Mouse (Mus musculus) thymus, postnatal 14 days (tissue): ENCODE data around the gene Dll4.

Source experiments
- DNase-seq: peaks from one replicate; pipeline ENCODE4 v3.0.0; 2021

Gene Dll4

DNA sequence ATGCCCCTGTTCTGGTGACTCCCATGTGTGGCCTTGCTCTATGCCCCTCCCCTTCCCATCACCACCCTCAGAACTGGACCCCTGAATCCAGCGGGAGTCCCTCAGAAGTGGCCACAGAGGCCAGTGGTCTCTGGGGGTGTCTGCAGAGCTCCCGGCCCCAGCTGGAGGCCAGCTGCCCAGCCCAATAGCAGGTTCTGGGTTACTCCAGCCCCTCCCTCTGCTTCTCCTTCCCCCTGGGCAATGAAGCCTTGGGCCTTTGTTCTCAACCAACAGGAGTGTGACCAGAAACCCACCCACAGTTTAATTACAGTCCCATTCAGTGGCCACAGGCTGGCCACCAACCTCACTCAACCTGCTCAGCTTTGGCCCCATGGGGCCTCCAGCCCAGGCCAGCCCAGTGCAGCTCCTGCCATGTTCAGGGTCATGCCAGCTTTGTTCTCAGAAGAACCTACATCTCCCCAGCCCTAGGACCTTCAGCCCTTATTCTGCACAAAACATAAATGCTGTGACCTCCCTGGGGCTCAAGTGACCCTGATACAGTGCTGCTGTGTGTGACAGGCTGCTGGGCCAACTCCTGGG, 13.1 kb upstream of the Dll4 start:
- DNase-seq = no peak

GRCm38 (mm10) chr2:119313780-119314479, 11.7 kb upstream of the Dll4 start:
- no peak for DNase-seq

DNA sequence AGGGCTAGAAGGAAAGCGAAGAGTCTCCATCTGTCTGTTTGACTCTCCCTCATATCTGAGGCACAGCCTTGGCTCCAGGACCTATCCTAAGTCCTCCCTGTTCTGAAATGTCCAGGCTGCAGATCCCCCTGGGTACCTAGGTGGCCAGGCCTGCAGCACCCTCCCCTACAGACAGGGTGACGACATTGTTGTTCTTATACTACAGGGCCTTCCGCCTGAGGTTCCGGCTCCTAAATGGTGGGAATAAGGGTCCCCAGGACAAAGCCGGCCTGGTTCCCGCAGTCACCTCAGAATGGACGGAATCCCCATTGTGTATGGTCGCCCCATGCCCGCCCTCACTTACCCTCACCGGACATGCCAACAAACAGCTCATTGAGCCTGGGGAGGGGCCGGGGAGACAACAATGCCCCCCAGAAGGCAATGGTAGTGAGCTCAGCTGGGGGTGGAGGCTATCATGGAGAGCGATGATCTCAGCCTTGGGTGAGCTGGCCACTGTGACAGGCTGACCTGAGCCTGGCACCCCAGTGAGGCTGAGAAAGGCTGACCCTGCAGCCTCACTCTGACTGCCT, 10.8 kb upstream of the Dll4 start:
- DNase-seq = no peak

GRCm38 (mm10) chr2:119318043-119318710, 7.4 kb upstream of the Dll4 start:
- DNase-seq = no peak

GRCm38 (mm10) chr2:119320571-119320970, 5.0 kb upstream of the Dll4 start:
- DNase-seq = no peak

DNA sequence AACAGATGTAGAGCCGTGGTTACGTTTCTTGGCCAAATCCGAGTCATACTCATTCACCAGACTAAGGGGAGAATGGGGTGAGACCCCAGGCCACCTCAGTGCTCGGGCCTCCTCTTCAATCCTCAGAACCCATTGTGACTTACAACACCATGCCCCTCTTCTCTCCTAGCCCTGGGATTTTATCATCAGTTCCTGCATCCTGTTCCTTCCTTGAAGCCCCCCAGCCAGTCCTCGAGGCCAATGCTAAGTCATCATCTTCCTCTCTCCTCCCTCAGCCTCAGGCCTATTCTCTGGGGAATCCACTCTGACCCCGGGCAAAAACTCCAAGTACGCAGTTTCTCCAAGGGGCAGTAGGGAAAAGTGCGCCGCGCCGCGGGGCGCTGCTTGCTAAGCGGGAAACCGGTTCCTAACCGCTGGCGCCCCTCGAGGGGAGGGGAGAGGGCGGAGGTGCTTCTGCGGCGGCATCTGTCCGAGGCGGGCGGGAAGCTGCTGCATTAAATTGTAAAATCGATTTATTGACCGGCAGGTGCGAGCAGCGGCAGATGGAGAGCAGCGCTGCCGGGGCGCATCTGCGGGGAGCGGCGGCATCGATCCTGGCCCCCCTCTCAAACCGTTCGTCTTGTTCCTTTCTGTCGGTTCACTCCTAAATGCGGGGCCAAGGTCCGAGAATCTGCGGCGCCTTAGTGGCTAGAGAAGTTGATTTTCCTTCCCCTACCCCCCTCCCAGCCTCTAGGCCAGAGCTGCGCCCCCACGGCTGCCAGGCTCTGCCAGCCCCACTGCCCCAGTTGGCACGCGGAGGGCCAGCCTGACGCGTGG, 3.6 kb upstream of the Dll4 start:
- no peak for DNase-seq

DNA sequence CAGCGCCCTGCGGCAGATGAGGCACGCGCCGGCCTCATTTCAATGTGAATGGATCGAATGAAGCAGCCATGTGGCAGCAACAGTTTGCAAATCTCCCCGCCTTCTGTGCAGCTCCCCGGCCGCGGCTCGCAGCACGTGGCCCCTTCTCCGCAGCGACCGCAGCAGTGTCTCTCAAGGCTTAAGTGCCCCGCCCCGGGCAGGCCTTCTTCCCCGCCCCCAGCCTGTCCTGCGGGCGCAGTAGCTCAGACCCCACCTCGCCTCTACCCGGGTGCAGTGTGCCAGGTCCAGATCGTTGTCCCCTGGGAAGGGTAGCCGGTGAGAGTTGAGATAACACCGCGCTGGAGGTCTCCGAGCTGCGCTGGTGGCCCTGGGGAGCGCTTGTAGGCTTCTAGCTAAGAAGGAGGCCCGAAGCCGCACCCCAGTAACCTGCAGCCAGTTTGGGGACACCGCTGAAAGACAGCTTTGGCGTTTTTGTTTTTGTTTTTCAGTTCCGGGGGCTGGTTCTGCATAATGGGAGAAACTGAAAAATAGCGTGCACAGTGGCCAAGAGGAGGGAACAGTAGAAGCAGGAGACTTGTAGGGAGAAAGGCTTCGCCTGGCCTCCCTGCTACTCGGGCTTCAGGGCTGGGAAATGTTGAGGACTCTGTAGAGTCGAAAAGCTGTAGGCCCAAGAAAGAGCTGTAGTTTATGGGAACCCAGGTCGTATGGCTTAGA, 2.8 kb upstream of the Dll4 start:
- peak; percentile 33 for DNase-seq

DNA sequence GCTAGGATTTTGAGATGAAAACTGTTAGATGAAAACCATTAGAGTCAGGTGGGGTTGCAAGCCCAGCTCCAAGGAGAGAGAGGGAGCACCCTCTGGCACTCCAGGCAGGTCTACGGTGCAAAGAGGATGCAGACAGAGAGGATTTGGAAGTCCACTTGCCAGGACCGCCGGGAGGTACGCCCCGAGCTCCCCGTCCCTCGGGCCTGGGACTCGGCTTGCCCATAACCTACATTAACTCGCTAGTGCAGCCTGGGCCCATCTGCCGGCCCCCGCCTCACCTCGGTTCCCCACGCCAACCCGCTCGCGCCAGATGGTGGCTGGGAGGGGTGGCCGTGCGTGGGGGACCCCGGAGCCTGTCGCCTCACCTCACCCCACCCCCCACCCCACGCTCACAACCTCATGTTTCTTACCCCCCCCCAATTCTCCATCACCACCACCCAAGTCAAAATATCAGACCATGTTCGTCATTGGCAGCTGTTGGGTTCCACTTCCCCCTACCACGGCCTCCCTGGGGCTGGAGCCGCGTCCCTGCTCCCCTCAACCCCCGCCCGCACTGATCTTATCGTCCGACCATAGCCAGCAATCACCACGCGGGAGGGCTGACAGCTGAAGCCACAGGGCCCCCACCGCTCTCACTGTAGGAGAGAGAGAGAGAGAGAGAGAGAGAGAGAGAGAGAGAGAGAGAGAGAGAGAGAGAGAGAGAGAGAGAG, 1.6 kb upstream of the Dll4 start:
- DNase-seq = no peak

DNA sequence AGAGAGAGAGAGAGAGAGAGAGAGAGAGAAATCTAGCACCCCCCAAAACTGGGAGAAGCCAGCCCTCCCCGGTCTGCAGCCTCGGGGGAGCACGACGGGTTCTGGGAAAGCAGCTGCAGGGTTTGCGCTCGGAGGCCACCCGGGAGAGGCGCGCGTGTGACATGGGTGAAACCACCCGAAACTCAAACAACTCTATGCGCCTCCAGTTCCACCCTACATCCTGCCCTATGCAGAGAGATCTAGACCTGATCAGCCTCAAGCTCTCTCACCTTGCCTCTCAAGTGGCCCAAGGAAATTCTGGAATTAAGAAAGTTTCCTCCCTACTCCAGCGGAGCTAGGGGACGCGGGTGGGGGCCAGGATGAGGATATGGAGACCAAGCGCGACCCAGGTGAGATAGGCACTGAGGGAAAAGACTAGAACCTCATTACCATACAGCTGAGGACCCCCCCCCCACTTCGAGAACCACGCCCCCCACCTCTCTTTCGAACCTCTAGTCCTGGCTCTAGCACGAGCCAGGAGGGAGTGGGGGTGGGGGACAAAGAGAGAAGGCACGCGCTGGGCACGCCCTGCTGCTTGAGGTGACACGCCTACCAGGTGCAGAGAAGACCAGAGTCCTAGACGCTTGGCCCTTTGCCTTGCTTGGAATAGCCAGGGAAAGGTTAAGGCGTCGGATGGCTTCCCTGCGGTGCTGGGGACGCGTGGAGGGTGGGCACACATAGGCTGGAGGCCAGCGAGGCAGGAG, 837 bp upstream of the Dll4 start:
- peak; percentile 36 for DNase-seq

DNA sequence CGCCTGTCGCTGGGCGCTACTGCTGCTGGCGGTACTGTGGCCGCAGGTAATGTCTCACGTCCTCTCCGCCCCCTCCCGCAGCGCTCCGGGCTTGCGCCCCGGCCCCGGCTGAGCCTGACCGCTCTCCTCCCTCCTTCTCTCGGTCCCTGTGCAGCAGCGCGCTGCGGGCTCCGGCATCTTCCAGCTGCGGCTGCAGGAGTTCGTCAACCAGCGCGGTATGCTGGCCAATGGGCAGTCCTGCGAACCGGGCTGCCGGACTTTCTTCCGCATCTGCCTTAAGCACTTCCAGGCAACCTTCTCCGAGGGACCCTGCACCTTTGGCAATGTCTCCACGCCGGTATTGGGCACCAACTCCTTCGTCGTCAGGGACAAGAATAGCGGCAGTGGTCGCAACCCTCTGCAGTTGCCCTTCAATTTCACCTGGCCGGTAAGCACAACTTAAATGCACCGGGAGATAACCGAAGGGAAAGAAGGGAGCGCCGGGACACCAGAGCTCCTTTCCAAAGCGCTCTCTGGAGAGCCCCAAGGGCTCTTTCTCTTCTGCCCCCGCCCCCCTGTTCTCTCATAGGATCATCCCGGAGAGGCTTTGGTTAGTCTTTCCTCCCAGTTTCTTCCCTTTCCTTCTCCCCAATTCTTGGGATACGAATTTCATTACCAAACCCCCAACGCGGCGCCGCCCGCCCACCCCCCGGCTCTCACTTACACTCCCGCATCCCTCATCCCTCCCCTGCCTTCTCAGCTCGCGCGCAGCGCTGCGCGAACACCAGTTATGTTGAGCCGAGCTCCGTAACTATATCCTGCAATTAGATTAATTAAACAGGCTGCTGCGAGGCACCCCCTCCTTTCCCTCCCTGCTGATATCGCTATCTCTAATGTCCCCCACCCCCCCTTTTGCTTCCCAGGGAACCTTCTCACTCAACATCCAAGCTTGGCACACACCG, 847 bp downstream of the Dll4 start:
- no peak for DNase-seq

DNA sequence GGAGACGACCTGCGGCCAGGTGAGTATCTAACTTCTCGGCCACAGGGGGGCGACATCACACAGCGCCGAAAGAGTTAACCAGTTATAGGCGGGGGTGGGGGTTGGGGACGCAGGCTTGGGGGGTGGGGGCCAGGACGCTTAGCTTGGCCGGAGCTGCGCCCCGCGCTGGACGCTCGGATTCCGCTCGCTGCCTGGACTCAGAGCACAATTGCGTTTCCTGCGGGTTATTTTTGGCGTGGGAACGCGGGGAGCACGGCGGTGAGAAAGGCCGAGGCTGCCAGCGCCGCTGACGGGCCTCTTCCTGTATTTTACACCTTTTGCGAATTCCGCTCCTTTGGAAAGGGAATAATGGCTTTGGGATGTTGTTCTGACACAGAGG, 1.5 kb downstream of the Dll4 start:
- DNase-seq = peak; percentile 73

GRCm38 (mm10) chr2:119327942-119328526, 2.5 kb downstream of the Dll4 start:
- no peak for DNase-seq

DNA sequence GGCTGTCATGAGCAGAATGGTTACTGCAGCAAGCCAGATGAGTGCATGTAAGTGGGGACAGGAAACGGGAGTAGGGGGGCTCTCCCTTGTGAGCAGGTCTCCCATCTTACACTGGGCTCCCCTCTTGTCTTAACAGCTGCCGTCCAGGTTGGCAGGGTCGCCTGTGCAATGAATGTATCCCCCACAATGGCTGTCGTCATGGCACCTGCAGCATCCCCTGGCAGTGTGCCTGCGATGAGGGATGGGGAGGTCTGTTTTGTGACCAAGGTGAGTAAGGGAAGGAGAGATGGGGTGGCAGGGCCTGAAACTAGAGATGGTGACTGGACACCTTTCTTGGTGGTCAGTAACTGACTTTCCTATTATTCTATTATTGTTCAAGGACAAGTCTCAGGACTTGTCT, 3.0 kb downstream of the Dll4 start:
- DNase-seq = no peak

DNA sequence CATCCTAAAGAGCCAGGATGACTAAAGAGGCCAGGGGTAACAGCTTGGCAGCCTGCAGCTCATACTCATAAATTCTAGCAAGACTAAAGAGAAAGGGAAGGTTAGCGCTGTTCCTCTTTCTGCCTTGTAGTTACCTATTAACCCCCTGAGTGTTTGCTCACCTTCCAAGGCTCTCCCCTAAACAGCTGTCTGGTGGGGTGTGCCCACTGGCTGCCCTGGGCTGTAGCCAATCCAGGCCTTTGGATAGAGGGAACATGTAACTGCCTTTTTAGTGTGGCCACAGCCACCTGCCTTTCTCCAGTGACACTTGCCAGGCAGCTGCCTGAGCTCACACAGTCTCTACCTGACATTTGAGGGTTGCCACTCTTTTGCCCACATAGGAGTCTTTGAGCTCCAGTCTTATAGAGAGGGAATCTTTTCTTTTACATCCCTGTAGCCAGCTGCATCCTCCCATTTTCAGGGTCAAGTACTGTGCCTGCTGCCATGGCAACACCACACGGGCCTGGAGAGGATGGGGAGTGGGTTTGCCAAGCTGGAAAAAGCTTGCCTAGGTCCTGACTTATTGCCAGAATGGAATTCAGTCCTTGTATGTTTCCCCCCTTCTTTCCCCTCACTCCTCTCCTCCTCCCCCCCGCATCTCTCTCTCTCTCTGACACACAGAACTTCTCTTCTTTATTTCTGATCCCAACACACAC, 3.7 kb downstream of the Dll4 start:
- DNase-seq = no peak

- no peak for DNase-seq
These were observed 5.2 kb downstream of the Dll4 start for GRCm38 (mm10) chr2:119330795-119331194.

DNA sequence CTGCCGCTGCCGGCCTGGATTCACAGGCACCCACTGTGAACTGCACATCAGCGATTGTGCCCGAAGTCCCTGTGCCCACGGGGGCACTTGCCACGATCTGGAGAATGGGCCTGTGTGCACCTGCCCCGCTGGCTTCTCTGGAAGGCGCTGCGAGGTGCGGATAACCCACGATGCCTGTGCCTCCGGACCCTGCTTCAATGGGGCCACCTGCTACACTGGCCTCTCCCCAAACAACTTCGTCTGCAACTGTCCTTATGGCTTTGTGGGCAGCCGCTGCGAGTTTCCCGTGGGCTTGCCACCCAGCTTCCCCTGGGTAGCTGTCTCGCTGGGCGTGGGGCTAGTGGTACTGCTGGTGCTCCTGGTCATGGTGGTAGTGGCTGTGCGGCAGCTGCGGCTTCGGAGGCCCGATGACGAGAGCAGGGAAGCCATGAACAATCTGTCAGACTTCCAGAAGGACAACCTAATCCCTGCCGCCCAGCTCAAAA, 6.6 kb downstream of the Dll4 start:
- no peak for DNase-seq

DNA sequence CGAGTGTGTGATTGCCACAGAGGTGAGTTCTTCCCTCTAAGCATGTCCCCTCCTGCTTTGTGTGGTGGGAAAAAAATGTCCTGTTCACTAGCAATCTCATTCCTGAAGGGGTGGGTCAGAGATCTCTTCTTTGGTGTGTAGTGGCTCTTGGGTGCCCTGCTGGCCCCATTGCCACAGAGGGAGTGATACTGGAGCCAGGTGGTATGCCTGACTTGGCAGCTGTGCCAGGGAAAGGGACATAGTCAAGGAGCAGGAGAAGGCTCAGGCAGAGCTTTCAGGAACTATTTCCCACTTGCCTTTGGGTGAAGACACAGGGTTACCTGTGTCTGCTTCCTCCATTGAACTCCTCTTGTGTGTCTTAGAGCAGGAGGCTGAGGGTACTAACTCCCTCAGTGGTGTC, 8.6 kb downstream of the Dll4 start:
- no peak for DNase-seq

DNA sequence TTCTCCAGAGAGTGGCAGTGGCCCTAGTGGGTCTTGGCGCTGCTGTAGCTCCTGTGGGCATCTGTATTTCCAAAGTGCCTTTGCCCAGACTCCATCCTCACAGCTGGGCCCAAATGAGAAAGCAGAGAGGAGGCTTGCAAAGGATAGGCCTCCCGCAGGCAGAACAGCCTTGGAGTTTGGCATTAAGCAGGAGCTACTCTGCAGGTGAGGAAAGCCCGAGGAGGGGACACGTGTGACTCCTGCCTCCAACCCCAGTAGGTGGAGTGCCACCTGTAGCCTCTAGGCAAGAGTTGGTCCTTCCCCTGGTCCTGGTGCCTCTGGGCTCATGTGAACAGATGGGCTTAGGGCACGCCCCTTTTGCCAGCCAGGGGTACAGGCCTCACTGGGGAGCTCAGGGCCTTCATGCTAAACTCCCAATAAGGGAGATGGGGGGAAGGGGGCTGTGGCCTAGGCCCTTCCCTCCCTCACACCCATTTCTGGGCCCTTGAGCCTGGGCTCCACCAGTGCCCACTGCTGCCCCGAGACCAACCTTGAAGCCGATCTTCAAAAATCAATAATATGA, 9.5 kb downstream of the Dll4 start:
- no peak for DNase-seq
